Mouse (Mus musculus) layer of hippocampus, postnatal 25 days (tissue): ENCODE measurements around the gene Tmem104. TPM values are rescaled to one million over a fixed set of nuclear protein-coding genes. Genes with fewer than 3 reads are reported as not detected.

Experiments used
- DNase-seq, 2 experiments: peaks; one replicate each; pipeline ENCODE4 v3.0.0; 2022; ENCODE audit warnings: mixed read lengths in 2 of 2, low spot score in 1 of 2; ENCODE audit errors: extremely low spot score in 1 of 2
- total RNA-seq, 2 experiments: library from RNA; stranded (reverse); gene quantifications; 2 replicates each; pipeline ENCODE4 v1.2.3; 2021

Tmem104 gene
- total RNA-seq, 2 experiments from 2014 or later, result 19.0 to 19.4 TPM

- DNase-seq, result no peak
These were observed 8.6 kb downstream of the Tmem104 start for GRCm38 (mm10) chr11:115195933-115196332.

DNA sequence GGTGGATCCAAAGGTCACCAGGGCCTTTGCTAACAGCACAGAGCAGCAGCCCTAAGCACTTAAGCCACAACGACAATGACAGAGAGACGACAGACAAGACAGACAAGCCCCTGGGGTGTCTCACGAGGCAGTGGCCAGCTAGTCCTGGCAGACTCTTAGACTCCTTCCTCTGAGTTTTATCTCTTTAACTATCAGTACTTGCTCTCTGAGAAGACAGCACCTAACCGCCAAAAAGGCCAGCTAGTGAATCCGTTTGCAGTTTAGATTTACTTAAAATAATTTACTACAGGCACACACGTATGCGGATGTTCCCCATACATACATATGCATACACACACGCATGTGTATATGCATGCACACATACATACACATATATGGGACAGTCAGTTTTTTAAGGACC is 10.3 kb downstream of the Tmem104 start:
- no peak for DNase-seq

DNA sequence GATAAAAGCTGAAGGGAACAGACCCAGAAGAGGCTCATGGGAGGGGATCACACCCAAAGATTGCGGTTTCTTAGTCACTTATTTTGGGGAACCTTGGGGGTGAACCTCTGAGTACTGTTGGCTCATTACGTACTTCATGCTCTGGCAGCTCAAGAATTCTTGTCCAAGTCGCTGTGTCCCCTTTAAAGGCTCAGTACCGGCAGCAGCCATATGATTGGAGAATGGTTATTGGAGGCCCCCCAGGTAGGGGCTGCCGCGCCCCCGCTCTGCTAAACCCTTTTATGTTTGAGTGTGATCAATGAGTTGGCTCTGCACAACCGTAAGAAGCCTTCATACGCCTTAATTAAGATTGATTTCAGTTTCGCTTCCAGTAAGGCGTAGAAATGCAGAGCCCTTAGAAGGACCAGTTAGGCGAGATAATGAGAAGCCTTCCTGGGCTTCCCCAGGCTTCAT is 11.7 kb downstream of the Tmem104 start:
- DNase-seq, result no peak

- no peak for DNase-seq
These were observed 13.2 kb downstream of the Tmem104 start for GRCm38 (mm10) chr11:115200520-115200919.

DNA sequence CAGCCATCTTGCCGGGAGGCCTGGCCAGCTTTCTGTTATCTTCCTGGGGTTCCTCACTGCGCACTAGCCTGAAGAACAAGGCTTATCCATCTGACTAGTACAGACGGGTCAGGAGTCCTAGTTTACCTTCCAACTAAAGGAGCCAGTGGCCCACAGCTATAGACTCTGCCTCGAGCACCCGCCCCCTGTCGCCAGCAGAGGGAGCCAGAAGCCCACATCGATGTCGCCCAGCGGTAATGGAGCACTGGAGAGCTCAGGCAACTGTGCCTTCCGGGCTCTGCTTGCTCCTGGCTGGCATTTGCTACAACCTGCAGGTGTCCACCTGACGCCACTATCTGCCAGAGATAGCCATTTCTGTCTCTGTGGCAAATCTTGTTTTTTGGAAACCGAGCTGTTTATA is 15.0 kb downstream of the Tmem104 start:
- peak; percentile 75 to 90 for DNase-seq

- no peak for DNase-seq
These were observed 15.5 kb downstream of the Tmem104 start for GRCm38 (mm10) chr11:115202756-115203155.

DNA sequence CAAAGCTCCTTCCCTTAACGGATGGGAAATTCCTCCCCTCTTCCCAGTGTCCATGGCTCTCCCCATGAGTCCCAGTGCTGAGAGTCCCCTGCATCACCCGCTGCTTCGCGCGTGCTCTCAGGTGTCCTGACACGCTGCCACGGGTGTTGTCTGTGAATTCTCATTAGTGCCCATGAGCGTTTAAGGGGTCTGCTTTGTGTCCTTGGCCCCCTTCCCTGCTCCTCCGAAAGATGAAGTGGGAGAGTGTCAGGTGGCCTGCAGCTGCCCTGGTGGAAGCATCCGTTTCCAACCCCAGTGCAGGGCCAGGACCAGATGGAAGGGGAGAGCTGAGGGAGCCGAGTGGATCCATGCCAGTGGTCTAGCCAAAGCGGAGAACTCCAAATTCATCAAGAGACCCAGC is 20.8 kb downstream of the Tmem104 start:
- DNase-seq, result no peak

GRCm38 (mm10) chr11:115208776-115209732 is 21.8 kb downstream of the Tmem104 start:
- DNase-seq, result no peak

DNA sequence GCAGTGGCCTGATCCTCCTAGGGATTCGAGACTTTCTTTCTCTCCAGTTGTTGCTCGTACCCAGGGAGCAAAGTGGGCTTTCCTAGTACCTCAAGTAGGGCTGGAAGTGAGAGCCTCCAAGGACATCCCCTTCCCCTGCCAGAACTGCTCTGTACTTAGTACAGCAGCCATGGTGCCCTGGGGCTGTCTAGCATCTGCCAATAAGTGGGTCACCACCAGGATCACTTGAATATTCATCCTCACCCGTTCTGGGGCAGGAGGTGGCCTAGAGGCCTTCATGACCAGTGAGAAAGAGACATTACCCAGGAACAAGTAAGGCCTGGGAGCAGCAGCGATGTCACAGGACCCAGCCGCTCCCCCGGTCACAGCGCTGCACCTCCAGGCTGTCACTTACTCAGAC is 22.7 kb downstream of the Tmem104 start:
- no peak for DNase-seq

DNA sequence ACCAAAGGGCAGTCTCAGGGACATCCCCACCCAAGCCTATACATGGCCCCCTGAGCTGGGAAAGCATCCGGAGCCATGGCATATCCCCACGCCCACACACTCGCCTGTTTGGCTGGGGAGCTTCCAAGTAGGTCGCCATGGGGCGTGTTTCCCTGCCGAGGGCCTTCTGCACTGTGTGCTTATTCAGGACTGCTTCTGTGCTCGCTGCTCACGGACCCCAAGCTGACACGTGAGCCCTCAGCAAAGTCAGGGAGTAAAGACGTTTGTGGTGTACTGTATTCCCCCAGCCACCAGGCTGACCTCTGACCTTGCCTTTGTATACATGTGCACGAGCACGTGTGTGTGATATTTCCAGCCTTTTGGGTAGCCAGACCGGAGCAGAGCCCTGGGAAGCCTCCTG is 24.8 kb downstream of the Tmem104 start:
- no peak for DNase-seq

GRCm38 (mm10) chr11:115215123-115215522 is 27.8 kb downstream of the Tmem104 start:
- no peak for DNase-seq

- no peak for DNase-seq
These were observed 30.4 kb downstream of the Tmem104 start for GRCm38 (mm10) chr11:115217439-115218410.

- no peak for DNase-seq
These were observed 32.0 kb downstream of the Tmem104 start for GRCm38 (mm10) chr11:115219263-115219662.

DNA sequence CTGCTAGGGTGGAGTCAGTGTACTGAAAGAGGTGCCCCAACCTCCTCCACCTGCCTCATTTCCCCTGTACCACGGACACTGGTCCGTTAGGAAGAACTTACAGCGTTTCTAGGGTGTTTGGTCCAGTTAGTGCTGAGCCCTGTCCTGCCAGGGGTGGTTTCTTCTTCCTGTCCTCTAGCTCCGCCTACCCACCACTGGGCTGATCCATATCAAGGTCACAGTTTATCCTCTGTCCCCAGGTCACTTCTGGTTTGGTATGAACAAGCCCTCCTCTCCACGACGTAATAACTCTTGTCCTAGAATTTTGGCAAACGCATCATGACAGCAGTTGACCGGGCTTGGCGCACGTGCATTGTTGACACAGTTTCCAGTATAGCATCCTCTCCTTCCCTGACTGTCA is 32.4 kb downstream of the Tmem104 start:
- no peak for DNase-seq

DNA sequence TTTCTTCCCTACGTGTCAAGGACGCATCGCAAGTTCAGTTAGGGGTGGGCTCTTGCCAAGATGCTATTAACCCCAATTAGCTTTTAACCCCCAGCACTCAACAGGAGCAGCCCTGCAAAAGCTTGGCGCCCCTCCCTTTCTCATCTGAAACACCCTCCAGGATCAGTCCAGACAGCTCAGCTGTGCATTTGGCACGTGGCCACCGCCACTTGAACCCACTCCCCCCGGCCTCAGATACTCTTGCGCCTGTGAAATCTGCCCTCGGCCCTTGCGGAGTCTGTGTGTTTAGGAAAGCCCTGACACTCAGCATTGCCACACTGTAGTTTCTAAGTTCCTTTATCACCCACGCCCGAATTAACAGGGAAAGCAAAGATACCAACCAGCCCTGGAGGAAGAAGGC is 34.8 kb downstream of the Tmem104 start:
- no peak for DNase-seq

DNA sequence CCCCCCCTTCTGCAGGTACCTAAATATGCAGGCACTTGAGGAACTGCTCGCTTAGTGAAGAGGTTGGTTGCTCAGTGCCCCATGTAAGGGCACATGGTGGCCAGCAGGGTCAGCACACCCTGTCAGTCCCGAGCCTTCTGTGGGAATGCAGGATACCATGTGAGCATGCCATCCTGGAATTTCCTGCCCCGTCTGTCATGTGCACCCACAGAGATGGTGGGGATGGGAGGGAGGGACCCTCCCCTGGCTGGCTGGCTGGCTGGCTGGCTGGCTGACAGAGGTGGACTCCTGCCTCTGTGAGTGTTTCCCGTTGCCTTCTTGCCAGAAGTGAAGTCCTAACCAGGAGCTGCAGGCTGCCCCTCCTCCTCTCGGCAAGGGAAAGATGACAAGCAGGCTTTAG is 35.3 kb downstream of the Tmem104 start:
- DNase-seq, result no peak

DNA sequence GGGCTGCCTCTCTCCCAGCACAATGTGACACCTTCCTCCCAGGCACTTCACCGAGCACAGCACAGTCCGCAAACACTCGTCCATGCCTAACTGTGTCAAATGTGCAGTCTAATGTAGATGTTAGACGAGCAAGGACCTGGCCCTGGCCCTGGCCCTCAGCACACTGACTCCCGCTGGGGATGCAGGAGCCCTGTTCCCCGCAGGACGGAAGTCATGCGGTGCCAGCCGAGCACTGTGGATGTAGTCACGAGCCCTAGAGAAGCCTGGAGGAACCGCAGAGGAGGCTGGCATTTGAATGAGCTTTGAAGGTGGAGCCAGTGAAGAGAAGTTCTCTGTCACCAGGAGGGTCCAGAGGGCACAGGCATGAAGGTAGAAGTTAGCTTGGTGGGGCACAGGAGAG is 36.2 kb downstream of the Tmem104 start:
- no peak for DNase-seq

GRCm38 (mm10) chr11:115223877-115224276 is 36.6 kb downstream of the Tmem104 start:
- no peak for DNase-seq

- peak in 1 of 2 experiments; percentile 77 for DNase-seq
These were observed 37.6 kb downstream of the Tmem104 start for GRCm38 (mm10) chr11:115224889-115225288.

DNA sequence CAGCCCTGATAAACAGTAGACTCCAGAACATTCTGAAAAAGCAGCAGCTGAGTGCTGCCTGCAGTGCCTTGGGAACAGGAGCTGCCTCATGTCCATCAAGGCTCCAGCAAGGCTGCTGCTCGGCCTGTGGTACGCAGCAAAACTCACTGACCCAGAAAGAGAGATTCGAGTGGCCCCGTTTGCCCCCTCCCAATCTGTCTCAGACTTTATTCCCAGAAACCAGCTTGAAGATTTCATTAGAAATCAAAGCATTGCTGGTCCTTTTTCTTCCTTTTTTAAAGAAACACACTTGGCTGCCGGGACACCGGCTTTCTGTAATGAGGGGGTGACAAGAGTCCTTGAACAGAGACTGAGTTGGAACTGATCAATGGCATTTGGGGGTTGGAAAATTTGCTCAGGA is 38.0 kb downstream of the Tmem104 start:
- DNase-seq, result no peak
